Mouse (Mus musculus) T-helper 17 cell (primary cell): ENCODE measurements around the gene Gpr1.

Experiments
- in situ Hi-C, 2 experiments: fragments of 300-600 bp; cut with MboI, MseI; formaldehyde crosslinking; loops; 1 replicate in 1 of 2; 2 replicates in 1 of 2; pipeline ENCODE4 v1.15.1; 2025; ENCODE audit warnings: high pct_unique_total_duplicates in 2 of 2

Gene Gpr1

GRCm38 (mm10) chr1:63214271-63214558 is at the start of gene Gpr1:
TSS of gene Gpr1 (minus strand) at chr1:63214543.
- in situ Hi-C loops = loop anchor here in 1 of 2 experiments (10.0 kb wide), 1 partner anchor 1651 kb away; no protein-coding TSS in a partner anchor

- in situ Hi-C loops = loop anchor here in 1 of 2 experiments (25.0 kb wide), 1 partner anchor 501 kb away; no protein-coding TSS in a partner anchor
These were observed 49.3 kb upstream of the Gpr1 start for GRCm38 (mm10) chr1:63263671-63264070.

DNA sequence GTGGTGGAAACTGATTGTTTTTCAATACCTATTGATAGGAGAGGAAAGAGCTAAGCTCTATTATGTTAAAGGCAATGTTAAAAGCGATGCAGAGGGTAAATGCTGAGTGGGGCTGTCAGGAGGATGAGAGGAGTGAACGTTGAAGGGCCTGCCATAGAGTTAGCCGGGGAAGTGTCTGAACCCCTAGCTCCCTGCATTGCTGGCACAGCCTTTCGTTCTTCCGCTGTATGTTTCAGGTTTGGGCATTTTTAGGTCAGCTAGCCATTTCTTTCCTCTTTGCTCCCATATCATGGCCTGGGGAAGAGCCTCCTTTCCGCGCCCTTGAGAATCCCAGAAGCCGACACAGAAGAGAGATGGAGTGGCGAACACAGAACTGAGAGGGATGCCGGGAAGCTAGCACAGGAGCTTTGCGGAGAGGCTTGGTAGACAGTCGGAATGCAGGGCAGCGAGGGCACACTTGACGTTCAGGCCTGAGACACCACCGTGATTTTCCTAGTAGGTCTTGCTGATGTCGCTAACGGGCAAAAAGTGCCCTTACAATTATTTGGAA is 46.8 kb upstream of the Gpr1 start:
- in situ Hi-C loops = loop anchor here in 1 of 2 experiments (25.0 kb wide), 1 partner anchor 499 kb away; no protein-coding TSS in a partner anchor

- in situ Hi-C loops = loop anchor here in 1 of 2 experiments (25.0 kb wide), 1 partner anchor 498 kb away; no protein-coding TSS in a partner anchor
These were observed 46.3 kb upstream of the Gpr1 start for GRCm38 (mm10) chr1:63260742-63261033.

DNA sequence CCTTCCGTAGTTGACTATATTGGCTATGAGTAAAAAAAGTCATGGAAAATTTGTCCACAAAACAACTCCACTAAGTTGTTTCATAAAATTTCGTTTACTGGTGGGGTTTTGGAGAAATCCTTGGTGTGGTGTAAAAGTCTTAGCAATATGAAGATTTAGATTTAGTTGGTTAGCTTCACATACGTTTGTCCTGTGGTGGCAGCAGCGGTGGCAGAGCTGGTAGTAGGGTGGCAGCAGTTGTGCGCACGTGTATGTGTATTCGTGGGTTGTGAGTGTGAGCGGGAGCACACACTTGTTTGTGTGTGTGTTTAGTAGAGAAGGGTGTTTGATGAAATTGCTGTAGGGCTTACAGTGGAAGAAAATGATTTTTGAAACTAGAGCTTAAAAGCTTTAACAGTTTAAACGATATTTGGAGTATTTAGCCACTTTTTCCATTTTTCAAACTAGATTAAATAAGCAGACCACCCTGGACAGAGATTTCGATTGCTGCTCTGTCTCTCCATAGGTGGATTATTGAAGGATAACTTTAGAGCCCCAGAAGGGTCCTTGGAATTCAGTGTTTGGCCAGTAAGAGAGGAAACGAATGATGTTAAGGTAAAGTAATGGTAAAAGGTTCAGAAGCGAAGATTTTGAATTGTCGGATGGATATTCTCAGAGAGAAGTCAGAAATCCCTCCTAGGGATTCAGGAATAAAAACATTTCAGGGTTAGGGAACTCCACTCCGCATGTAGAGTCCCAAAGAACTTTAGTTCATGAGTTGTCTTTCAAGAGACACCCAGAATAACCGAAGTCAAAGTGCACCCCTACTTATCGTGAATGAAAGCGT is 45.8 kb upstream of the Gpr1 start:
- in situ Hi-C loops = loop anchor here in 1 of 2 experiments (25.0 kb wide), 1 partner anchor 498 kb away; no protein-coding TSS in a partner anchor

- in situ Hi-C loops = loop anchor here in 1 of 2 experiments (25.0 kb wide), 1 partner anchor 497 kb away; no protein-coding TSS in a partner anchor
These were observed 45.0 kb upstream of the Gpr1 start for GRCm38 (mm10) chr1:63259271-63259830.

DNA sequence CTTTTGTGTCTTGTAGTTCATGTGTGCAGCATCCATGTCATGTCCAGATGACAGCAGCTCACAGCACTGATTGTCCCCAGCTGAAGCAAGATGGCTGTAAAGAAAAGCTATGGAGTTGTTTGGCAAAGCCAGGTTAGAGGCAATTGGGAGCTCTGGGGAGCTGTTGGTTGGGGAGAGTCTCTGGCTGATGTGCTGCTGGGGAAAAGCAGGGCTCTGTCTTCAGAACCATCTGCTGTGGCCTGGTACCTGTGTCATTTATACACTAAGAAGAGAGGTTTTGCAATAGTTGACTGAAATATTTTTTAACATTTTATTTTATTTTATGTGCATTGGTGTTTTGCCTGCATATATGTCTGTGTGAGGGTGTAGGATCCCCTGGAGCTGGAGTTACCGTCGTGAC is 44.2 kb upstream of the Gpr1 start:
- in situ Hi-C loops = loop anchor here in 1 of 2 experiments (25.0 kb wide), 1 partner anchor 496 kb away; no protein-coding TSS in a partner anchor

GRCm38 (mm10) chr1:63256083-63256482 is 41.7 kb upstream of the Gpr1 start:
- in situ Hi-C loops = loop anchor here in 1 of 2 experiments (25.0 kb wide), 1 partner anchor 494 kb away; no protein-coding TSS in a partner anchor

GRCm38 (mm10) chr1:63255101-63255500 is 40.8 kb upstream of the Gpr1 start:
- in situ Hi-C loops = loop anchor here in 1 of 2 experiments (25.0 kb wide), 1 partner anchor 493 kb away; no protein-coding TSS in a partner anchor

DNA sequence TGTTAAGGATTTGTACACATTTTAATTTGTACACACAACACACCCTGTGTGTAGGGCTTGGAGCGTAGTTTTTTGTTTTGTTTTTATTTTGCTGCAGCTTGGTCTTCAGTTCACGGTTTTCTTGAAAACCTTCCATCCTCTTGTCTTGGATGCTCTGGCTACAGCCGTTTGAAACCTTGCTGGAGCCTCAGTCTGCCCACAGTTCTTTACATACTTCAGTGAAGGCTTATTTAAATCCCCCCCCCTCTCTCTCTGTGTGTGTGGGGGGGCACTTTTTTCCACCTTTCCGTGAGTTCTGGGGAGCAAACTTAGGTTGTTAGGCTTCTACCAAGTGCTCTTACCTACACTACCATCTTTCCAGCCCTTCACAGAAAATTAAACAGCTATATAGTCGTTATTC is 38.9 kb upstream of the Gpr1 start:
- in situ Hi-C loops = loop anchor here in 1 of 2 experiments (25.0 kb wide), 1 partner anchor 491 kb away; no protein-coding TSS in a partner anchor

GRCm38 (mm10) chr1:63252351-63253209 is 38.2 kb upstream of the Gpr1 start:
- in situ Hi-C loops = loop anchor here in 1 of 2 experiments (25.0 kb wide), 1 partner anchor 490 kb away; no protein-coding TSS in a partner anchor

GRCm38 (mm10) chr1:63249261-63249660 is 34.9 kb upstream of the Gpr1 start:
- in situ Hi-C loops = loop anchor here in 1 of 2 experiments (10.0 kb wide), 1 partner anchor 1756 kb away; no protein-coding TSS in a partner anchor

DNA sequence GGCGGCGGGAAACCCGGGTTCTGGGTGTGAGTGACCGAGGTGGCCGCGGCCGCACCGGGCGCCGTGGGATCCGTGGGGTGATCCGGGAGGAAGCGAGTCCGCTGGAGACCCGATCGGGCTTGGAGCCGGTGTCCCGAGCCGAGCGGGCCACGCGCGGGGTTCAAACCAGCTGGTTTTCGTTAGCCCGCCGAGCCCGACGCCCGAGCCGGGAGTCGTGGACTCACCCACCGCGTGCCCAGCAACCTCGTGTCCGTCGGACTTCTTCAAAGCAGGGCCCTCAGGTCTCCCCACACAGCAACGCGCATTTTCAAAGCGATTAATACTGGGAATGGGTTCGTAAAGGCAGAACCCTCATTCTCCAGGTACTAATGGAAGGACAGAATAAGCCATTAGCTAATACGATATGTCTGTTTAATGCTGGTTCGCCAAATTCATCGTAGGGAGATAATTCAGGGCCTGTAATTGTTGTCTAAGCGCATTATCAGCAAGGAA is 34.1 kb upstream of the Gpr1 start:
- in situ Hi-C loops = loop anchor here in 1 of 2 experiments (10.0 kb wide), 1 partner anchor 1756 kb away; no protein-coding TSS in a partner anchor

- in situ Hi-C loops = loop anchor here in 1 of 2 experiments (10.0 kb wide), 1 partner anchor 1757 kb away; no protein-coding TSS in a partner anchor
These were observed 33.6 kb upstream of the Gpr1 start for GRCm38 (mm10) chr1:63247831-63248359.

DNA sequence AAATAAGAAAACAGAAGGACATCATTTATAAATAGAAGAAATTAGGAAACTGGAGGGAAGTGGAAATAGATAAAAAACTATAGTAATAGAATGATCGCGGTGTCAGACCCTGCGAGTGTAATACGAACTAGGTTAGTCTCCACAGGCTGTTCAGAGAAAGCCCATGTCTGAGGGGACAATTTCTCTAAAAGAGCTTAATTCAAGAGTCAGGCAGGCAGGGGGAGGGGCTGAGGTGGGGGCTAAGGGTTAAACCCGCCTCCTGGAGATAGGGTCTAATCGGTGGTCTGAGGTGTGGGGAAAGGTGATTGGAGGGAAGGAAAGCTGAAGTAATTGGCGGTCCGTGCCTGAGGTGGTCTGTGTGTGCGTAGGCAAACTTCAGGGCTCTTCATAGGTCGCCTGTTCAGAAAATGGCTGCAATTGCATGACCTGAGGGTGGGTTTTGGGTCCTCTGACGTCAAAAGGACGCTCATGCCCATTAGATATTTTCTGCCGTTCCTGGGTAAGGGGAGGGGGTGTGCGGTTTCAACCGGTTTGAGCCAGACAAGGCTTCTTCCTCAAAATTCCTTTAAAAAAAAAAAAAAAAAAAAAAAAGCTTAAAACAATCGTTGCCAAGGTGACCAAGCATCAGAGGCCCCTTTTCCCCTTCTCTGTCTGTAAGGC is 32.6 kb upstream of the Gpr1 start:
- in situ Hi-C loops = loop anchor here in 1 of 2 experiments (10.0 kb wide), 1 partner anchor 1758 kb away; no protein-coding TSS in a partner anchor

- in situ Hi-C loops = loop anchor here in 1 of 2 experiments (10.0 kb wide), 1 partner anchor 1761 kb away; no protein-coding TSS in a partner anchor
These were observed 29.5 kb upstream of the Gpr1 start for GRCm38 (mm10) chr1:63243854-63244253.

DNA sequence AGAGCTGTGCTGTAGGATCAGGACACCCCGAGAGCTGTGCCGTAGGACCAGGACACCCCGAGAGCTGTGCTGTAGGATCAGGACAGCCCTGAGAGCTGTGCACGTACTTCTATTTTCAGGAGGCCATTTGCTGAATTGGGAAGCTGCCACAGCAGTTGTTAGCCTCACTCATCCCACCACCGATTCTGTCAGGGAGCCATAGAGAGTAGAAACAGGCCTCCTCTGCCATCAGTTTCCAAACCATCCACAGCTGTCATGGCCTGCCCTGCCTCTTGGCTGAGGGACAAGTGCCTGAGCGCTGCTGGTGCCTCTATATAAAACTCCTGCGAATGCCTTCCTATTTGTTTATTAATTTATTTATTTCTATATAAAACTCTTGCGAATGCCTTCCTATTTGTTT is 25.4 kb upstream of the Gpr1 start:
- in situ Hi-C loops = loop anchor here in 1 of 2 experiments (5.0 to 10.0 kb wide), 2 partner anchors 68 to 1765 kb away; no protein-coding TSS in a partner anchor

DNA sequence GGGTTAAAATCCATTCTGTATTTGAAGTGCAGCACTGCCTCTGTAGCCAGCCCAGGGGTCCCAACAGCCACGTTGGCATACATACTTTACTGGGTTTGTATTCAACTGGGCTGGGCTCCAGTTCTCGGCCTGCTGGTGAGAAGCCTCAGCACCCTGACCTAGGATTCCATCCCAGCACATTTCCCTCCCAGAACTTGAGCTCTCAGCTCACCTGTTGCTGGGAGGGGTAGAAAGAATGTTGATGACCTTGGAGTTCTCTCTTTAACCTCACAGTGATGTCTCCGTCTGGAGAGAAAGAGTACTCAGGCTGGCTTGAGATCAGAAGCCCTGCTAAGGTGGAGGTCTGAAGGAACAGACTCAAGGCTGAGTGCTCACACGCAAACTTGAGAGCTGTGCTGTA is 25.0 kb upstream of the Gpr1 start:
- in situ Hi-C loops = loop anchor here in 1 of 2 experiments (5.0 kb wide), 1 partner anchor 68 kb away; no protein-coding TSS in a partner anchor

DNA sequence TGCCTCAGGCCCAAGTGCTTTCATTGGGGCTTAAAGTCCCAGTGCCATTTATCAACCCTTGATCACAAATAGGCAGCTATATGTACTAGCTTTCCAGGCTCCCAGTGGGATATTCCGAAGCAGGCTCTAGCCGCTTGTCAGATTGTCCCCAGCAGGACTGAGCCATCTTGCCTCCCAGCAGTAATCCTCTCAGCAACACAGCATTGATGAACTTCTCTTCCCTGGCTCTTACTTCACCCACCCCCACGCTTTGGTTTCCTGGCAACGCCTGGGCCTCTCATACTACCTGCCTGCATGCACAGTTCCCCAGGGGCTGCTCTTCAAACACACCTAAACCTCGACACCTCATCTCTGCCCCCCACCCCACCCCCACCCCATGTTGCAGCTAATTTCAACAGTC is 23.0 kb upstream of the Gpr1 start:
- in situ Hi-C loops = loop anchor here in 1 of 2 experiments (5.0 kb wide), 1 partner anchor 70 kb away; no protein-coding TSS in a partner anchor
